7 mouse cellular contexts compared by ENCODE assay signal in the genomic region with DNA sequence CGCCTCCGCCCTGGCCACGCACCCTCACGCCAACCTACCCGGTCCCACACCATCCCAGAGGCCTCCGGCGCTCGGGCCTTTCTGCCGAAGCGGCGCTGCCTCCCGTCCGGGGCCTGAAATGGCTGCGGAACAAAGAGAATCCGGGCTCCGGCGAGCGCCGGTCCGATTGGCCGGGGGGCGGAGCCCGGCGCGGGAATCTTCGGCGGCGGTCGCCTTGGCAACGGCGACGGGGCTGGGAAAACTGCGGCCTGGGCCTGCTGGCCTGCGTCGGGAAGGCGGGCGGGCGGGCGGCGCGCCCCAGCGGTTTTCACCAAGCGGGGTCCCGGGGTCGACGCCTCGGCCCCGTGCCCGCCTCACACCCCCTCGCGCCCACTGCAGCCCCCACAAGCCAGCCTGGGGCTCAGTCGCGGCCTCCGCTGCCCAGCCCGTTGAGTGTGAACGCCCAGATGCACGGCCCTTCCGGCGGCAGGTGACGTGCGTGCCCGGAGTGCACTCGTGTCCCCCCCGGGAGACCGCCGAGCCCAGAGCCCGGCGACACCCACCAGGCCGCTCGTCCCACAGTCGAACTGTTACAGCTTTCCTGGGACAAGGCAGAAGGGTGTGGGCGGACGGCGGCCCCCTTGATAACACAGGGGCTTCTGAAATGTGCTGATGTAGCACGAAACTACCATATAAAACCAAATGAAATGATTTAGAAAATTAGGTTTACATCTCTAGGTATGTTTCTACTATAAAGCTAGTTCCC. TPM values are rescaled to one million over a fixed set of nuclear protein-coding genes. Genes with fewer than 3 reads are reported as not detected.
DNase-seq lines count a peak whose midpoint lies in the region; ATAC-seq lines count a peak whose summit lies in the region.

Gene Tnpo1 (minus strand): TSS at position 172 of the 745 bp plus-strand sequence.

- peak within 1 kb of the TSS; percentile 100 for H3K9ac ChIP-seq in intestine, embryonic 16.5 days (ENCODE audit: low read depth, low read length)
- peak within 1 kb of the TSS; percentile 100 for H3K9ac ChIP-seq in midbrain, embryonic 11.5 days (ENCODE audit: low read length)

- WGBS in intestine, embryonic 16.5 days: under 1% methylated on average over 75 of the region's 75 CpGs
- WGBS in midbrain, embryonic 11.5 days: under 1% methylated on average over 73 of the region's 75 CpGs

- peak; percentile 96 for ATAC-seq in intestine, embryonic 16.5 days
- peak; percentile 96 for ATAC-seq in midbrain, embryonic 11.5 days (ENCODE audit: low FRiP score)

- no peaks in the 10 kb centered on the region for H3K9me3 ChIP-seq in intestine, embryonic 16.5 days (ENCODE audit: control insufficient read depth, low read length)
- H3K9me3 ChIP-seq in midbrain, embryonic 11.5 days (ENCODE audit: control insufficient read depth, low read length): peaks cover 3% of the 10 kb centered on the region; the same call in 1 of the 2 replicates

- no peaks in the 10 kb centered on the region for H3K27me3 ChIP-seq in intestine, embryonic 16.5 days (replicated peaks; ENCODE audit: control insufficient read depth, insufficient read depth, low read length)
- no peaks in the 10 kb centered on the region for H3K27me3 ChIP-seq in midbrain, embryonic 11.5 days (ENCODE audit: control insufficient read depth, insufficient read depth, low read length)

- peak; percentile 93 to 94 for DNase-seq in adrenal gland, adult 18-20 months (ENCODE audit: low spot score in 2 of 2)
- peak; percentile 95 for DNase-seq in embryo, embryonic 11 days
- DNase-seq in gastrocnemius, postnatal 36 days: peak; percentile 90
- peak; percentile 91 to 94 for DNase-seq in left cerebral cortex, postnatal 36 days (ENCODE audit: low spot score in 2 of 2)
- DNase-seq in midbrain, embryonic 11.5 days (ENCODE audit: low spot score, missing footprints): peak; percentile 98
- peak; percentile 88 for DNase-seq in skeletal muscle tissue, adult 2 months (ENCODE audit: low read depth, low spot score)

- intact Hi-C loops in gastrocnemius, postnatal 36 days (cut with DNase I): loop anchor here (5.0 kb wide), 1 partner anchor 166 kb away; no protein-coding TSS in a partner anchor
- intact Hi-C loops in left cerebral cortex, postnatal 36 days (cut with DNase I): loop anchor here (2.0 to 5.0 kb wide), 4 partner anchors 34 to 221 kb away; no protein-coding TSS in a partner anchor

- no peaks in the 10 kb centered on the region; the same call in 1 of the 2 replicates for H3K36me3 ChIP-seq in intestine, embryonic 16.5 days (ENCODE audit: control insufficient read depth, insufficient read depth, low read length)
- peaks cover 14% of the 10 kb centered on the region for H3K36me3 ChIP-seq in midbrain, embryonic 11.5 days (ENCODE audit: control insufficient read depth, insufficient read depth, low read length)

- peak within 1 kb of the TSS; percentile 97 for H3K27ac ChIP-seq in intestine, embryonic 16.5 days (ENCODE audit: low read length)
- peak within 1 kb of the TSS; percentile 98 for H3K27ac ChIP-seq in midbrain, embryonic 11.5 days (ENCODE audit: low read depth, low read length)

- peak within 1 kb of the TSS; percentile 83 for H3K4me2 ChIP-seq in intestine, embryonic 16.5 days (ENCODE audit: low read depth, low read length)
- peak within 1 kb of the TSS; percentile 81 for H3K4me2 ChIP-seq in midbrain, embryonic 11.5 days

- peak within 1 kb of the TSS; percentile 99 for H3K4me3 ChIP-seq in intestine, embryonic 16.5 days (ENCODE audit: low read length)
- peak within 1 kb of the TSS; percentile 100 for H3K4me3 ChIP-seq in midbrain, embryonic 11.5 days (ENCODE audit: low read depth, low read length)

- peaks cover 13% of the 10 kb centered on the region for H3K4me1 ChIP-seq in intestine, embryonic 16.5 days (ENCODE audit: control insufficient read depth, insufficient read depth, low read length)
- peaks cover 8% of the 10 kb centered on the region; the same call in 1 of the 2 replicates for H3K4me1 ChIP-seq in midbrain, embryonic 11.5 days (ENCODE audit: control insufficient read depth, insufficient read depth, low read length)

RNA-seq across cellular contexts. Expression of gene Tnpo1, which starts in this region (rescaled TPM):
- total RNA-seq in adrenal gland, adult 18-20 months (2021): 100 to 1,000 TPM; 103 to 135 TPM
- 10 to 100 TPM; 29.3 to 30.8 TPM for total RNA-seq in gastrocnemius, postnatal 36 days (2021)
- polyA plus RNA-seq in intestine, embryonic 16.5 days (2015; fragmentation: Nextera tagmentation; extraction: Ambion mirVana): 49.7 and 50.7 TPM in 2 replicates
- total RNA-seq in left cerebral cortex, postnatal 36 days (2021): 10 to 100 TPM; 52.6 to 68.2 TPM
- polyA plus RNA-seq in midbrain, embryonic 11.5 days (2014; fragmentation: Nextera tagmentation; extraction: Ambion mirVana): 63.1 and 70.5 TPM in 2 replicates

Comparison
In these comparisons a context has a peak if more than half of its experiments do, and no peak if none do; other contexts are left out.
1. Peak in every context shown above with its lines: DNase-seq, ATAC-seq, H3K4me3 ChIP-seq and H3K27ac ChIP-seq.